Mouse (Mus musculus): Measurements from ENCODE around the gene Ndufb10.
"Not testable (repeated sequence)": the region's sequence is repeated elsewhere in the genome, so short reads cannot be mapped to it uniquely, and the experiment has no call there.

Gene Ndufb10

GRCm38 (mm10) chr17:24733434-24734050 lies 9.3 kb upstream of the Ndufb10 start:
- DNase-seq, result no peak

DNA sequence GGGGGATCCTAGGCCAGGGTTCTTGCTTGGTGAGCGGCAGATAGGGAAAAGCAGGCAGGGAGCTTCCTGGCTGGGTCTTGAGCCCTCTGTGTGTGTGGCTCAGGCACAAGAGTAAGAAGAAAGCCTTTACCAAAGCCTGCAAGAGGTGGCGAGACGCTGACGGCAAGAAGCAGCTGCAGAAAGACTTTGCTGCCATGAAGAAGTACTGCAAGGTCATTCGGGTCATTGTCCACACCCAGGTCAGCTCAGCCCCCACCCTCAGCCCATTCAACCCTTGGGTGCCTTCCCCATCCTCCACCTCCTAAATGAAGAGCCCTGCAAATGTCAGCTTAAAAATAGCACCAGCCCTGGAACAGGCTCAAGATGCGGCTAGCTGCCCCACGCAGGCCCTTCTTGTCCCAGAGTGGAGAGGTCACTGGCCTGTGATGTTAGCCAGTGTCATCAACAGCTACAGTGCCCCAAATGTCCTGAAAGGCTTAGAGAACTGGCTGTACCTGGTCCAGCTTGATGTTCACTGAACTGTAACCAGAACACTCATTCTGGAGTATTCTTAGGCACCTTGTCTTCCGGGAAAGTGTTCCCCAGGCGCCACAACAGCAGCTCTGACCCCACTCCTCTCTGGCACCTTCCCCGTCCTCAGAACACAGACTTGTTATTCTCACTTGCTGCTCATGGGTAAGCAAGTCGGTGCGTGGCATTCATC lies 8.1 kb upstream of the Ndufb10 start:
- no peak for DNase-seq

DNA sequence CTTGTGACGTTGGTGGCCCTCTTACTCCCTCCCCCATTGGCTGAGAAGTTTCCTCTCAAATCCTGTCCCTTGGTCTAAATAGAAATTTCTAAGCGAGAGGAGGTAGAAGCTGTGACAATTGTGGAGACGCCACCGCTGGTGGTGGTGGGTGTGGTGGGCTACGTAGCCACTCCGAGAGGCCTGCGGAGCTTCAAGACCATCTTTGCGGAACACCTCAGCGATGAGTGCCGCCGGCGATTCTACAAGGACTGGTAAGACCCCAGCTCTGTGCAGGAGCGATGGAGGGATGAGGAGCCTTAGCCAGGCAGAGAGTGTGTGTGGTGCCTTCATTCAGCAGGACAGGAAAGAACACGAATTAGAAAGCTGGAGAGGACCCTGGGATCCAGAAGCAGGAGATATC lies 6.5 kb upstream of the Ndufb10 start:
- DNase-seq, result no peak

GRCm38 (mm10) chr17:24729067-24729466 lies 4.8 kb upstream of the Ndufb10 start:
- DNase-seq, result no peak

DNA sequence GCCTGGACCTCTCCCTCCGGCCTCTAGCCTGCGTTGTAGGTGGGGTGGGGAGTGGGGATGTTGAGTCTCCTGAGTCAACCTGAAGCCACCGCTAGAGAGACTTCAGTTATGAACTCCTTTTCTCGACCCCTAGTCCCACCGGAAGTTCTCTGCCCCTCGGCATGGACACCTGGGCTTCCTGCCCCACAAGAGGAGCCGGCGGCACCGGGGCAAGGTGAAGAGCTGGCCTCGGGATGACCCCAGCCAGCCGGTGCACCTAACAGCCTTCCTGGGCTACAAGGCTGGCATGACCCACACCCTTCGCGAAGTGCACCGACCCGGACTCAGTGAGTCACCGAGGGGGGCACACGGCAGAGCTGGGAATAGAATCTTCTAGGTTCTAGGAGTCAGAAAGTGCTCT lies 3.9 kb upstream of the Ndufb10 start:
- DNase-seq, result no peak

- no peak for DNase-seq
These were observed 3.3 kb upstream of the Ndufb10 start, which contains the start of gene Rpl3l for GRCm38 (mm10) chr17:24727618-24728017. Gene Rpl3l (plus strand): TSS chr17:24727820.

DNA sequence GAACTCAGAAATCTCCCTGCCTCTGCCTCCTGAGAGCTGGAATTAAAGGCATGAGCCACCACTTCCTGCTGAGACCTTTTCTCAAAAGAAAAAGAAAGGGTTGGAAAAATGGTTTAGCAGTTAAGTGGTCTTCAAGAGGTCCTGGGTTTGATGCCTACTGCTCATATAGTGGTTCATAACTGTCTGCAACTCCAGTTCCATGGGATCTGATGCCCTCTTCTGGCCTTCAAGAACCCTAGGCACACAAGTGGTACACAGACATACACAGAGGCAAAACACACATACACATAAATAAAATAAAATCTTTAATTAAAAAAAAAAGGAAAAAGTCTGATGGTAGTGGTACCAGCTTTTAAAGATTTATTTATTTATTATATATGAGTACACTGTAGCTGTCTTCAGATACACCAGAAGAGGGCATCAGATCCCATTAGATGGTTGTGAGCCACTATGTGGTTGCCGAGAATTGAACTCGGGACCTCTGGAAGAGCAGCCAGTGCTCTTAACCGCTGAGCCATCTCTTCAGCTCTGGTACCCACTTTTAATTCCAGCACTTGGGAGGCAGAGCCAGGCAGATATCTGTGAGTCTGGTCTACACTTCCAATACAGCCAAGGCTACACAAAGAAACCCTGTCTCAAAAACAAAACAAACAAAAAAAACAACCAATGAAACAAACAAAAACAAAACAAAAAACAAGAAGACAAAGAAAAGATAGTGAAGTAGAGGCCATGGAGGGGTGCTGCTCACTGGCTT lies 1.5 kb upstream of the Ndufb10 start:
- no peak for DNase-seq

DNA sequence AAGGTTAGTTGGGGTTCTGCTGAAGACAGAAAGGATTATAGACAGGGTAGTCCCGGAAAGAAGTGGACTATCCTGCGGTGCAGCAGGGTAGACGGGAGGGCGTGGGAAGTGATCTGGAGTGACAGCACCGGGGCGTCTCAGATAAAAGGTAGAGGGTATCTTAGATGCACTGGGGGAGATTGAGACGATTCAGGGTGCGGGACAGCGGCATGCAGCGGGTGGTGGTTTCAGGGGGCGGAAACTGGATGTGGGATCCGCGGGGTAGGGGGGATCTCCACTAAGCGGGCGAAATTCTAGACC lies 447 bp downstream of the Ndufb10 start:
- peak; percentile 26 for DNase-seq

DNA sequence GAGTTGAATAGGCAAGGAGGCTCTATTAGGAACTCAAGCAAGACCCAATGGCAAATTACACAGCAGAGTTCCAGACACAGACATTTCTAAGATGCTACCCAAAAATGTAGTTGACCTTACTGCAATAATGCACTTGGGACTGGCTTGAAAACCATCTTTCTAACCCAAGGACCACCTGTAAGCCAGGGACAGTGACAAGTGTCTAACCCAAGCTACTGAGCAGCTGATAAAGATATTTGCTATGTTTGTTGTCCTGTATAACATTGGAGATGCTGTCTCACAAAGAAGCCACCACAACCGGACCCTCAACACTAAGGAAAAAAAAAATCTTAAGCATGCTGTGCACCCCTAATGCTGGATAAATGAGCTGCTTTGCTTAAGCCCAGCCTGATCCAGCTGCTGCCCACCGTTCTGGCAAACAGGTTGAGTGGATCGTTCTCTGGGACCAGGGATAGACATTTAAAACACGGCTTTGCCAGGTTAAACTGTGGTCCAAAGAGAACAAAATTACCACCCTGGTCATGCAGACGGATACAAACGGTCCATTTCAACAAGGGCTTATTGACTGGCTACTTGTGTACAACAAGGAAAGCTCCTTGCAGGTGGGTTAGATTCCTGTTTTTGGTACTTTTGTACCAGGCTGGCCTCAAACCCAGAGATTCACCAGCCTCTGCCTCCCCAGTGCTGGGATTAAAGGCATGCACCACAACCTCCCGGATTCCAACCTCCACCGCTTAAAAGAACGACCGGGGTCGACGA lies 977 bp downstream of the Ndufb10 start:
- no peak for DNase-seq

DNA sequence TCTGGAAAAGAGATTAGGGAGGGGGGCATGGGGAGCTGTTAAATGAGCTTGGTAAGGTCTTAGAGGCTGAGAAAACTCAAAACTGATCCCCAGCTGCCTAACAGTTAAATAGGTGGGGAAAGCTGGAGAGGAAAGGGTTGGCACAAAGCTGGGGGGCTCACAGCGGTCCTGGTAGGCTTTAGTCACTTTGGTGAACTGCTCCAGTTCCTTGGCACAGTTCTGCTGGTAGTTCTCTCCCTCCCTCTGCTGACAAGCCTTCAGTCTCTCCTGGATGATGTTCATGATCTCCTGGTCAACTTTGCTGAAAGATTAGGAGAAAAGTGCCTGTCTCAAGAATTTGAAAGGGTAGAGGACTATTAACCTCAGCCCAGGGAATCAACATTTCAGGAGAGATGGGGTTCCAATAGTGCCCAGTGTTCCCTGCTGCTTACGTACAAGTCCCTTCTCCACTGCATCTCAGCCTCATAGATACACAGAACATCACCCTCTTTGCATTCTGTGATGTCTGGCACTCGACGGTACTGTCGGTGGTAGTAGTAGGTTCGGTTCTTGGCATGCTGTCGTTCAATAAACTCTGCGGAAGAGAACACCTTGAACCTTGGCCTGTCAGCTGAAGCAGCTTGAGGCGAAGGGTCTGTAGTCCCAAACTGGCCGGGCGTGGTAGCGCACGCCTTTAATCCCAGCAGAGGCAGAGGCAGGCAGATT lies 1.9 kb downstream of the Ndufb10 start:
- DNase-seq, result no peak

DNA sequence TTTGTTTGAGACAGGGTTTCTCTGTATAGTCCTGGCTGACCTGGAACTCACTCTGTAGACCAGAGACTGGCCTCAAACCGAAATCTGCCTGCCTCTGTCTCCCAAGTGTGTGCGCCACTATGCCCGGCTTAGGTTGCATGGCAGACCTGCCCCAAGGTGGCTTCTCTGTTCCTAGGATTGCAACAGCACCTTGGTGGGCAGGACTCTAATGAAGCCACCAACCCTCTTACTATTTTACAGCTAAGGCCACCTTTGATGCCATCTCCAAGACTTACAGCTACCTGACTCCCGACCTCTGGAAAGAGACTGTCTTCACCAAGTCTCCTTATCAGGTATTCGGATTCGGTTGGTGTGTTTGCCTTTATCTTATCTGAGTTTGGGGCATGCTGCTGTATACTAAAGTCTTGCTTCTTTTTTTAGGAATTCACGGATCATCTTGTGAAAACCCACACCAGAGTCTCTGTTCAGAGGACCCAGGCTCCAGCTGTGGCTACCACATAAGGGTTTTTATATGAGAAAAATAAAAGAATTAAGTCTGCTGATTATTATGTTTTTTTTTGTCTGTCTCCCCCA lies 2.8 kb downstream of the Ndufb10 start:
- not testable (repeated sequence) for DNase-seq

DNA sequence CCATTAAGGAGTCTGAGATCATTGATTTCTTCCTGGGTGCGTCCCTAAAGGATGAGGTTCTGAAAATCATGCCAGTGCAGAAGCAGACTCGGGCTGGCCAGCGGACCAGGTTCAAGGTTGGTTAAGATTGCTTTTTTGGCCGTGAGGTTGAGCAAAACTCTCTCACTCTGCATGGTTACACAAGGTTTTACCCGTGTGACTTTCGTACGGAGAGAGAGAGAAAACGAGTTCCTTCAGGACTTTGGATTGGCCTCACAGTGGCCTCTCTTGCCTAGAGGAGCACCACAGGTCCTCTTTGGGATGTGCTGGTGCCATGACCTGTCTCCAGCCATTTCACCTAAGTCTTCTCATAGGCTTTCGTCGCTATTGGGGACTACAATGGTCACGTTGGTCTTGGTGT lies 3.7 kb downstream of the Ndufb10 start:
- not testable (repeated sequence) for DNase-seq

- DNase-seq, result peak; percentile 97
These were observed 4.6 kb downstream of the Ndufb10 start for GRCm38 (mm10) chr17:24719494-24720222.

GRCm38 (mm10) chr17:24718938-24719337 lies 5.3 kb downstream of the Ndufb10 start:
- DNase-seq, result not testable (repeated sequence)

- DNase-seq, result no peak
These were observed 6.3 kb downstream of the Ndufb10 start, which contains the start of the genes Rnf151 and Rps2 for GRCm38 (mm10) chr17:24717943-24718342. Gene Rnf151 (minus strand): TSS chr17:24718063. Gene Rps2 (plus strand): TSS chr17:24718116.

- no peak for DNase-seq
These were observed 8.1 kb downstream of the Ndufb10 start for GRCm38 (mm10) chr17:24716166-24716682.

- DNase-seq, result no peak
These were observed 8.7 kb downstream of the Ndufb10 start for GRCm38 (mm10) chr17:24715556-24715955.

- DNase-seq, result no peak
These were observed 15.6 kb downstream of the Ndufb10 start for GRCm38 (mm10) chr17:24708646-24709045.

- DNase-seq, result no peak
These were observed 16.4 kb downstream of the Ndufb10 start for GRCm38 (mm10) chr17:24707801-24708425.

- peak; percentile 94 for DNase-seq
These were observed 17.1 kb downstream of the Ndufb10 start, which contains the start of gene Tbl3 for GRCm38 (mm10) chr17:24706982-24707800. Gene Tbl3 (minus strand): TSS chr17:24707660.

All from right cerebral cortex, postnatal 4 days (tissue).